Mouse (Mus musculus) midbrain, embryonic 11.5 days (tissue): ENCODE data around the gene Kif22. TPM values are rescaled to one million over a fixed set of nuclear protein-coding genes. Genes with fewer than 3 reads are reported as not detected.

Source experiments
- ATAC-seq: fragments of 200-750 bp; cut with Nextera tagmentation; 2 replicates; pipeline ENCODE4 v1.8.0; 2017; ENCODE audit warnings: moderate TSS enrichment, moderate library complexity; ENCODE audit not compliant: low FRiP score
- DNase-seq: peaks from one replicate; pipeline ENCODE4 v3.0.0; 2015; ENCODE audit warnings: low spot score; ENCODE audit errors: missing footprints
- H3K27ac ChIP-seq: fragments of 300-500 bp; sonication (generic); 2 replicates; pipeline ENCODE4 v1.5.1; 2014; ENCODE audit warnings: low read depth, low read length
- H3K27me3 ChIP-seq: fragments of 300-500 bp; sonication (generic); 2 replicates; pipeline ENCODE4 v1.6.1; 2014; ENCODE audit warnings: mild to moderate bottlenecking, low read length, moderate library complexity, mixed read lengths; ENCODE audit not compliant: control insufficient read depth, insufficient read depth
- H3K36me3 ChIP-seq: fragments of 300-500 bp; sonication (generic); 2 replicates; pipeline ENCODE4 v1.6.1; 2014; ENCODE audit warnings: mild to moderate bottlenecking, low read length, moderate library complexity, mixed read lengths; ENCODE audit not compliant: control insufficient read depth, insufficient read depth
- H3K4me1 ChIP-seq: fragments of 300-500 bp; sonication (generic); 2 replicates; pipeline ENCODE4 v1.6.1; 2014; ENCODE audit warnings: low read length; ENCODE audit not compliant: control insufficient read depth, insufficient read depth
- H3K4me2 ChIP-seq: fragments of 300-500 bp; sonication (generic); 2 replicates; pipeline ENCODE4 v1.6.1; 2014; ENCODE audit warnings: mild to moderate bottlenecking, moderate library complexity
- H3K4me3 ChIP-seq: fragments of 300-500 bp; sonication (generic); 2 replicates; pipeline ENCODE4 v1.5.1; 2014; ENCODE audit warnings: low read depth, low read length
- H3K9ac ChIP-seq: fragments of 300-500 bp; sonication (generic); 2 replicates; pipeline ENCODE4 v1.6.1; 2014; ENCODE audit warnings: low read length
- H3K9me3 ChIP-seq: fragments of 300-500 bp; sonication (generic); 2 replicates; pipeline ENCODE4 v1.6.1; 2016; ENCODE audit warnings: low read length; ENCODE audit not compliant: control insufficient read depth
- WGBS: fragments of 180-500 bp; shearing (Covaris S2); extraction: QIAGEN DNeasy Blood & Tissue Kit; methylation state at CpG from one replicate; pipeline ENCODE4 v1.1.7; 2014; 5-methylcytosine and 5-hydroxymethylcytosine counted together
- polyA plus RNA-seq: library from polyadenylated mRNA; unstranded; fragments of >200 nt; fragmentation: Nextera tagmentation; extraction: Ambion mirVana; gene quantifications from 2 replicates; pipeline ENCODE4 v1.2.1, GENCODE M21; 2014

The Kif22 gene
- polyA plus RNA-seq, 1 experiment from 2014 or later = 195 TPM

GRCm38 (mm10) chr7:127065538-127065937 lies 23.3 kb upstream of the Kif22 start:
- no peak overlapping the region for H3K4me3 ChIP-seq
- no peak overlapping the region for H3K4me2 ChIP-seq
- 90% methylated on average over 6 of the region's 6 CpGs for WGBS
- H3K4me1 ChIP-seq = no peaks in the 10 kb centered on the region
- no peaks in the 10 kb centered on the region for H3K9me3 ChIP-seq
- no peaks in the 10 kb centered on the region for H3K27me3 ChIP-seq
- H3K36me3 ChIP-seq = no peaks in the 10 kb centered on the region
- H3K9ac ChIP-seq = no peak overlapping the region
- H3K27ac ChIP-seq = no peak overlapping the region
- ATAC-seq (no peak), DNase-seq (no peak)

GRCm38 (mm10) chr7:127055026-127055585 lies 12.8 kb upstream of the Kif22 start:
- H3K27ac ChIP-seq = no peak overlapping the region
- no peak overlapping the region for H3K4me2 ChIP-seq
- DNase-seq (no peak), ATAC-seq (no peak)
- H3K4me1 ChIP-seq = no peaks in the 10 kb centered on the region
- H3K36me3 ChIP-seq = no peaks in the 10 kb centered on the region
- H3K9me3 ChIP-seq = no peaks in the 10 kb centered on the region
- no peaks in the 10 kb centered on the region for H3K27me3 ChIP-seq
- no peak overlapping the region for H3K9ac ChIP-seq
- WGBS = 77% methylated on average over 5 of the region's 5 CpGs
- H3K4me3 ChIP-seq = no peak overlapping the region

GRCm38 (mm10) chr7:127031244-127031643 lies 11.0 kb downstream of the Kif22 start:
- peaks cover 25% of the 10 kb centered on the region for H3K36me3 ChIP-seq

GRCm38 (mm10) chr7:127030172-127030571 lies 12.1 kb downstream of the Kif22 start:
- 97% methylated on average over 1 of the region's 1 CpGs for WGBS
- ATAC-seq = no peak
- DNase-seq = no peak
- no peak overlapping the region for H3K27ac ChIP-seq
- H3K9ac ChIP-seq = no peak overlapping the region
- H3K9me3 ChIP-seq = no peaks in the 10 kb centered on the region
- no peaks in the 10 kb centered on the region for H3K27me3 ChIP-seq
- peaks cover 6% of the 10 kb centered on the region for H3K4me1 ChIP-seq
- peaks cover 25% of the 10 kb centered on the region for H3K36me3 ChIP-seq
- no peak overlapping the region for H3K4me3 ChIP-seq
- no peak overlapping the region for H3K4me2 ChIP-seq

More at GRCm38 (mm10) chr7:127031244-127031643, 11.0 kb downstream of the Kif22 start:
- Histone ChIP-seq H3K4me2 (no peak overlapping the region), H3K4me3 (no peak overlapping the region), H3K4me1 (peaks cover 6% of the 10 kb centered on the region), H3K27ac (no peak overlapping the region), H3K9ac (no peak overlapping the region), H3K27me3 (no peaks in the 10 kb centered on the region), H3K9me3 (no peaks in the 10 kb centered on the region)
- no peak for DNase-seq
- 86% methylated on average over 1 of the region's 1 CpGs for WGBS
- ATAC-seq = no peak

GRCm38 (mm10) chr7:127027885-127028284 lies 14.4 kb downstream of the Kif22 start:
- 71% methylated on average over 8 of the region's 8 CpGs for WGBS
- Histone ChIP-seq H3K9me3 (no peaks in the 10 kb centered on the region), H3K36me3 (peaks cover 24% of the 10 kb centered on the region), H3K27me3 (no peaks in the 10 kb centered on the region), H3K9ac (peak overlapping the region; percentile 60), H3K4me1 (peaks cover 28% of the 10 kb centered on the region), H3K27ac (peak overlapping the region; percentile 97), H3K4me2 (peak overlapping the region; percentile 60), H3K4me3 (peak overlapping the region; percentile 99)
- no peak for DNase-seq
- ATAC-seq = peak; percentile 5; the same call in 1 of the 2 replicates

- Histone ChIP-seq H3K9ac (peak within 1 kb of the TSS; percentile 100), H3K27me3 (no peaks in the 10 kb centered on the region), H3K4me1 (peaks cover 36% of the 10 kb centered on the region), H3K27ac (peak within 1 kb of the TSS; percentile 97), H3K36me3 (peaks cover 26% of the 10 kb centered on the region), H3K4me2 (peak within 1 kb of the TSS; percentile 99), H3K9me3 (no peaks in the 10 kb centered on the region), H3K4me3 (peak within 1 kb of the TSS; percentile 99)
- ATAC-seq (peak; percentile 93), DNase-seq (peak; percentile 100)
- under 1% methylated on average over 49 of the region's 63 CpGs for WGBS
Measured at GRCm38 (mm10) chr7:127026984-127027726, 15.1 kb downstream of the Kif22 start, which contains the start of gene Maz. Gene Maz, minus strand, starts transcription at chr7:127027037.

- Histone ChIP-seq H3K27me3 (no peaks in the 10 kb centered on the region), H3K27ac (peak overlapping the region; percentile 97), H3K9me3 (no peaks in the 10 kb centered on the region), H3K36me3 (peaks cover 25% of the 10 kb centered on the region), H3K4me3 (peak overlapping the region; percentile 99), H3K4me1 (peaks cover 41% of the 10 kb centered on the region), H3K4me2 (peak overlapping the region; percentile 99), H3K9ac (peak overlapping the region; percentile 100)
- no peak; the same call in 1 of the 2 replicates for ATAC-seq
- peak; percentile 99 for DNase-seq
- WGBS = no CpG with 5 or more reads among the region's 48 CpGs
Measured at GRCm38 (mm10) chr7:127026616-127026983, 15.7 kb downstream of the Kif22 start.

- Histone ChIP-seq H3K4me2 (peak overlapping the region; percentile 99), H3K27ac (peak overlapping the region; percentile 97), H3K27me3 (no peaks in the 10 kb centered on the region), H3K4me3 (peak overlapping the region; percentile 99), H3K9me3 (no peaks in the 10 kb centered on the region), H3K9ac (peak overlapping the region; percentile 100), H3K4me1 (peaks cover 45% of the 10 kb centered on the region), H3K36me3 (peaks cover 21% of the 10 kb centered on the region)
- DNase-seq (peak; percentile 96), ATAC-seq (peak; percentile 24)
- WGBS = 0% methylated on average over 22 of the region's 48 CpGs
Measured at GRCm38 (mm10) chr7:127026161-127026600, 16.1 kb downstream of the Kif22 start.

GRCm38 (mm10) chr7:127025556-127026160 lies 16.6 kb downstream of the Kif22 start:
- peak overlapping the region; percentile 100 for H3K9ac ChIP-seq
- H3K4me2 ChIP-seq = peak overlapping the region; percentile 99
- WGBS = under 1% methylated on average over 60 of the region's 65 CpGs
- H3K4me1 ChIP-seq = peaks cover 50% of the 10 kb centered on the region
- no peaks in the 10 kb centered on the region for H3K27me3 ChIP-seq
- H3K9me3 ChIP-seq = no peaks in the 10 kb centered on the region
- ATAC-seq (no peak), DNase-seq (no peak)
- peak overlapping the region; percentile 99 for H3K4me3 ChIP-seq
- H3K36me3 ChIP-seq = peaks cover 16% of the 10 kb centered on the region
- peak overlapping the region; percentile 97 for H3K27ac ChIP-seq
